Mouse (Mus musculus): ENCODE results near the gene Scfd2.

The Scfd2 gene

GRCm38 (mm10) chr5:74311200-74311825, 220.2 kb downstream of the Scfd2 start:
- peak; percentile 49 for DNase-seq (ENCODE audit: low spot score)

GRCm38 (mm10) chr5:74310101-74310500, 221.5 kb downstream of the Scfd2 start:
- DNase-seq (ENCODE audit: low spot score) = no peak

GRCm38 (mm10) chr5:74307242-74307641, 224.3 kb downstream of the Scfd2 start:
- no peak for DNase-seq (ENCODE audit: low spot score)

GRCm38 (mm10) chr5:74305533-74306189, 225.9 kb downstream of the Scfd2 start:
- no peak for DNase-seq (ENCODE audit: low spot score)

GRCm38 (mm10) chr5:74304767-74305166, 226.8 kb downstream of the Scfd2 start:
- no peak for DNase-seq (ENCODE audit: low spot score)

GRCm38 (mm10) chr5:74302331-74302730, 229.2 kb downstream of the Scfd2 start:
- DNase-seq (ENCODE audit: low spot score) = no peak

GRCm38 (mm10) chr5:74301443-74301842, 230.1 kb downstream of the Scfd2 start:
- no peak for DNase-seq (ENCODE audit: low spot score)

GRCm38 (mm10) chr5:74300931-74301330, 230.6 kb downstream of the Scfd2 start:
- no peak for DNase-seq (ENCODE audit: low spot score)

GRCm38 (mm10) chr5:74300140-74300539, 231.4 kb downstream of the Scfd2 start:
- no peak for DNase-seq (ENCODE audit: low spot score)

- no peak for DNase-seq (ENCODE audit: low spot score)
Measured at GRCm38 (mm10) chr5:74297113-74297512, 234.4 kb downstream of the Scfd2 start.

GRCm38 (mm10) chr5:74296096-74296495, 235.5 kb downstream of the Scfd2 start:
- no peak for DNase-seq (ENCODE audit: low spot score)

- DNase-seq (ENCODE audit: low spot score) = no peak
Measured at GRCm38 (mm10) chr5:74293513-74293912, 238.0 kb downstream of the Scfd2 start.

- no peak for DNase-seq (ENCODE audit: low spot score)
Measured at GRCm38 (mm10) chr5:74292050-74292449, 239.5 kb downstream of the Scfd2 start.

- no peak for DNase-seq (ENCODE audit: low spot score)
Measured at GRCm38 (mm10) chr5:74291575-74291974, 240.0 kb downstream of the Scfd2 start.

GRCm38 (mm10) chr5:74289957-74290356, 241.6 kb downstream of the Scfd2 start:
- no peak for DNase-seq (ENCODE audit: low spot score)

GRCm38 (mm10) chr5:74288206-74288605, 243.4 kb downstream of the Scfd2 start:
- DNase-seq (ENCODE audit: low spot score) = no peak

GRCm38 (mm10) chr5:74286301-74286700, 245.3 kb downstream of the Scfd2 start:
- DNase-seq (ENCODE audit: low spot score) = no peak

- no peak for DNase-seq (ENCODE audit: low spot score)
Measured at GRCm38 (mm10) chr5:74285764-74286163, 245.8 kb downstream of the Scfd2 start.

- no peak for DNase-seq (ENCODE audit: low spot score)
Measured at GRCm38 (mm10) chr5:74285289-74285688, 246.3 kb downstream of the Scfd2 start.

GRCm38 (mm10) chr5:74283545-74283944, 248.0 kb downstream of the Scfd2 start:
- DNase-seq (ENCODE audit: low spot score) = peak; percentile 36

GRCm38 (mm10) chr5:74281480-74281879, 250.1 kb downstream of the Scfd2 start:
- DNase-seq (ENCODE audit: low spot score) = no peak

GRCm38 (mm10) chr5:74279673-74280072, 251.9 kb downstream of the Scfd2 start:
- no peak for DNase-seq (ENCODE audit: low spot score)

GRCm38 (mm10) chr5:74278428-74278827, 253.1 kb downstream of the Scfd2 start:
- DNase-seq (ENCODE audit: low spot score) = no peak

- DNase-seq (ENCODE audit: low spot score) = peak; percentile 95
Measured at GRCm38 (mm10) chr5:74277712-74278111, 253.8 kb downstream of the Scfd2 start.
